Mouse (Mus musculus) lung, embryonic 14.5 days (tissue): ENCODE data around the gene Glb1. TPM values are rescaled to one million over a fixed set of nuclear protein-coding genes. Genes with fewer than 3 reads are reported as not detected.
"Not testable (repeated sequence)": the region's sequence is repeated elsewhere in the genome, so short reads cannot be mapped to it uniquely, and the experiment has no call there.

Experiments used
- ATAC-seq: fragments of 200-750 bp; cut with Nextera tagmentation; 2 replicates; pipeline ENCODE4 v1.8.0; 2017; ENCODE audit warnings: mild to moderate bottlenecking, moderate TSS enrichment, moderate library complexity; ENCODE audit not compliant: insufficient read depth
- DNase-seq: peaks from one replicate; pipeline ENCODE4 v3.0.0-alpha.2; 2015
- H3K27ac ChIP-seq: fragments of 300-500 bp; sonication (generic); 2 replicates; pipeline ENCODE4 v1.5.1; 2014; ENCODE audit warnings: low read depth, mild to moderate bottlenecking, moderate library complexity
- H3K27me3 ChIP-seq: fragments of 300-500 bp; sonication (generic); 2 replicates; pipeline ENCODE4 v1.6.1; 2014; ENCODE audit warnings: low read length, control low read depth; ENCODE audit not compliant: insufficient read depth
- H3K36me3 ChIP-seq: fragments of 300-500 bp; sonication (generic); 2 replicates; pipeline ENCODE4 v1.6.1; 2014; ENCODE audit warnings: control low read depth; ENCODE audit not compliant: insufficient read depth
- H3K4me1 ChIP-seq: fragments of 300-500 bp; sonication (generic); 2 replicates; pipeline ENCODE4 v1.6.1; 2014; ENCODE audit warnings: antibody characterized with exemption, control low read depth; ENCODE audit not compliant: insufficient read depth
- H3K4me2 ChIP-seq: fragments of 300-500 bp; sonication (generic); 2 replicates; pipeline ENCODE4 v1.6.1; 2014; ENCODE audit warnings: mild to moderate bottlenecking
- H3K4me3 ChIP-seq: fragments of 300-500 bp; sonication (generic); 2 replicates; pipeline ENCODE4 v1.5.1; 2014; ENCODE audit warnings: low read depth, low read length
- H3K9ac ChIP-seq: fragments of 300-500 bp; sonication (generic); 2 replicates; pipeline ENCODE4 v1.6.1; 2014
- H3K9me3 ChIP-seq: fragments of 300-500 bp; sonication (generic); 2 replicates; pipeline ENCODE4 v1.6.1; 2016; ENCODE audit warnings: low read depth, low read length, control low read depth
- CTCF ChIP-seq: IDR thresholded peaks from 2 replicates; pipeline ENCODE4 v1.5.1; 2016; ENCODE audit warnings: antibody characterized with exemption, low read depth
- WGBS: fragments of 180-500 bp; shearing (Covaris S2); extraction: QIAGEN DNeasy Blood & Tissue Kit; methylation state at CpG from one replicate; pipeline ENCODE4 v1.1.7; 2014; 5-methylcytosine and 5-hydroxymethylcytosine counted together
- polyA plus RNA-seq: library from polyadenylated mRNA; unstranded; fragments of >200 nt; fragmentation: Nextera tagmentation; extraction: Ambion mirVana; gene quantifications from 2 replicates; pipeline ENCODE4 v1.2.1, GENCODE M21; 2014

The Glb1 gene
- polyA plus RNA-seq, 1 experiment from 2014 or later: 41.9 TPM

- no peaks in the 10 kb centered on the region for H3K27me3 ChIP-seq
- H3K9me3 ChIP-seq: peaks cover 5% of the 10 kb centered on the region; the same call in 1 of the 2 replicates
- H3K4me1 ChIP-seq: no peaks in the 10 kb centered on the region
- WGBS: 88% methylated on average over 9 of the region's 9 CpGs
- H3K4me2 ChIP-seq: no peak overlapping the region
- ATAC-seq (no peak), DNase-seq (no peak)
- no peak overlapping the region for H3K27ac ChIP-seq
- no peak overlapping the region for H3K9ac ChIP-seq
- H3K4me3 ChIP-seq: no peak overlapping the region
- H3K36me3 ChIP-seq: peaks cover 13% of the 10 kb centered on the region
- TF ChIP-seq CTCF: no peak
Measured at GRCm38 (mm10) chr9:114507421-114507820, 106.5 kb downstream of the Glb1 start.

DNA sequence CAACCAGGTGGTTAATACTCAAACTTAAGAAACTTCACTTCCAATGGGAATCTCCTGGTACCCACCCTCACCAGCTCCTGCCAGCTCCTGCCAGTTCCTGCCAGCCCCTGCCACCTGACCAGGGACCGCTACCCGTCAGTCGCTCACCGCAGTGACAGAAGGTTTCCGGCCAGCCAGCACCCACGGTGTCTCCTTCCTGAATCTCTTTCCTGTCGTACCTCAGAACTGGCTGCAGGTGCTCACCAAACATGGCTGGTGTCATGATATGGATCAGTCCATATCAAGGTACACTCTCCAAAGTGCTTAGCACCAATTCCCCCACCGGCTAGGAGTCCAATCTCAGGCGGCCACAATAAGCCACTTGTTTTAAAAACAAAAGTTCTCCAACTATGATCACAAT, 108.9 kb downstream of the Glb1 start:
- H3K36me3 ChIP-seq: peaks cover 31% of the 10 kb centered on the region
- no peak overlapping the region for H3K27ac ChIP-seq
- DNase-seq: no peak
- no peak for TF ChIP-seq CTCF
- H3K9me3 ChIP-seq: peaks cover 25% of the 10 kb centered on the region
- no peak overlapping the region for H3K4me3 ChIP-seq
- H3K9ac ChIP-seq: no peak overlapping the region
- H3K27me3 ChIP-seq: no peaks in the 10 kb centered on the region
- no peak overlapping the region for H3K4me2 ChIP-seq
- H3K4me1 ChIP-seq: no peaks in the 10 kb centered on the region
- no peak for ATAC-seq
- 92% methylated on average over 9 of the region's 9 CpGs for WGBS

DNA sequence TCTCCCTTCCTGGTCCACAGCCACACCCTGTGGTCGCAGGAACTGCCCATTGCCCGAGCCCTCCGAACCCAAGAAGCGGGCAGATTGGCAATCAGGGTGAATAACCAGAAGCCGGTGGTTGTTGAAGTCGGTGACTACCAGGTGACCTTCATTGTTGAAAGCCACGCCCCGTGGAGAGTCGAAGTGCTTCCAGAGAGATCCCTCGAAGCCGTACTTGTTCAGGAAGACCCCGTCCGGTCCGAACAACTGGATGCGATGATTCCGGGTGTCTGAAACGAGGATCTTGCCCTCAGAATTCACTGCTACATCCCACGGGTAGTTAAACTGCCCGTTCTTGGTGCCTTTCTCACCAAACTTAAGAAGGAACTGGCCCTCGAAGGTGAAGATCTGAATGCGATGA, 112.0 kb downstream of the Glb1 start:
- TF ChIP-seq CTCF: no peak
- Histone ChIP-seq H3K4me2 (no peak overlapping the region), H3K9ac (no peak overlapping the region), H3K27ac (no peak overlapping the region), H3K4me3 (no peak overlapping the region), H3K27me3 (no peaks in the 10 kb centered on the region), H3K36me3 (peaks cover 31% of the 10 kb centered on the region), H3K9me3 (peaks cover 25% of the 10 kb centered on the region), H3K4me1 (no peaks in the 10 kb centered on the region)
- 98% methylated on average over 21 of the region's 21 CpGs for WGBS
- ATAC-seq (no peak), DNase-seq (no peak)

- Histone ChIP-seq H3K9ac (no peak within 1 kb of the TSS), H3K36me3 (peaks cover 29% of the 10 kb centered on the region), H3K27ac (no peak within 1 kb of the TSS), H3K4me2 (no peak within 1 kb of the TSS), H3K4me3 (no peak within 1 kb of the TSS), H3K27me3 (no peaks in the 10 kb centered on the region), H3K9me3 (peaks cover 25% of the 10 kb centered on the region), H3K4me1 (no peaks in the 10 kb centered on the region)
- WGBS: 77% methylated on average over 11 of the region's 11 CpGs
- DNase-seq (no peak), ATAC-seq (no peak)
- TF ChIP-seq CTCF: no peak
Measured at GRCm38 (mm10) chr9:114515364-114515763, 114.5 kb downstream of the Glb1 start, which contains the start of gene C130032M10Rik. TSS of gene C130032M10Rik (plus strand) at chr9:114515697.

GRCm38 (mm10) chr9:114517924-114518497, 117.1 kb downstream of the Glb1 start:
- H3K4me3 ChIP-seq: no peak overlapping the region
- H3K27me3 ChIP-seq: no peaks in the 10 kb centered on the region
- no peak overlapping the region for H3K9ac ChIP-seq
- H3K9me3 ChIP-seq: peaks cover 15% of the 10 kb centered on the region
- DNase-seq (no peak), ATAC-seq (no peak)
- H3K27ac ChIP-seq: no peak overlapping the region
- peaks cover 12% of the 10 kb centered on the region for H3K36me3 ChIP-seq
- WGBS: 76% methylated on average over 13 of the region's 13 CpGs
- no peaks in the 10 kb centered on the region for H3K4me1 ChIP-seq
- no peak overlapping the region for H3K4me2 ChIP-seq
- no peak for TF ChIP-seq CTCF

DNA sequence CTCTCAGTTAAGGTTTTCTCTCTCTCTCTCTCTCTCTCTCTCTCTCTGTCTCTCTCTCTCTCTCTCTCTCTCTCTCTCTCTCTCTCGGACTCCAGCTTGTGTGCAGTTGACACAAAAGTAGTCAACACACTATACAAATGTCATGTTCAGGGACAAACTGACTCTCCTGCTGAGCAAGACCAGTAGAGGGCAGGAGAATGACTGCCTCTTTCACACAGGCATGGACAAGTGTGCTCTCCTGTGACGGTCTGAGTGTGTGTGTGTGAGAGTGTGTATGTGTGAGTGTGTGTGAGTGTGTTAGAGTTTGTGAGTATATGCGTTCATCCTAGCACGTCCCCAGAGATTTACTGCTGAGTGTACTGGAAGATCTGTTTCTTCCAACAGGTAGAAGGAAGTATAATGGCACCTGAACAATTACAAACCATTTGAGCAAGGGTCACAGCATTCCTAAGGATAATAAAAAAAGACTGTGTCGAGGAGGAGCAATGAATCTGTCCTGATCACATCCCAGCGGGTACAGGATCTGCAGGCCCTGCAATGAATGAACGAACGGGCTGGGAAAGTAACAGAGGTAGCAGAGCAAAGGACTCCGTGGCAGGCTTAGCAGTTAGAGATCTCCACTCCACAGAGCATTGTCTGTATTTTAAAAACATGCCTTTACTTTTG, 118.1 kb downstream of the Glb1 start:
- Histone ChIP-seq H3K27me3 (no peaks in the 10 kb centered on the region), H3K4me2 (no peak overlapping the region), H3K4me1 (no peaks in the 10 kb centered on the region), H3K27ac (no peak overlapping the region), H3K4me3 (no peak overlapping the region), H3K36me3 (peaks cover 2% of the 10 kb centered on the region), H3K9me3 (peaks cover 5% of the 10 kb centered on the region), H3K9ac (no peak overlapping the region)
- WGBS: 66% methylated on average over 9 of the region's 9 CpGs
- ATAC-seq (no peak), DNase-seq (no peak)
- peak; percentile 44 for TF ChIP-seq CTCF

DNA sequence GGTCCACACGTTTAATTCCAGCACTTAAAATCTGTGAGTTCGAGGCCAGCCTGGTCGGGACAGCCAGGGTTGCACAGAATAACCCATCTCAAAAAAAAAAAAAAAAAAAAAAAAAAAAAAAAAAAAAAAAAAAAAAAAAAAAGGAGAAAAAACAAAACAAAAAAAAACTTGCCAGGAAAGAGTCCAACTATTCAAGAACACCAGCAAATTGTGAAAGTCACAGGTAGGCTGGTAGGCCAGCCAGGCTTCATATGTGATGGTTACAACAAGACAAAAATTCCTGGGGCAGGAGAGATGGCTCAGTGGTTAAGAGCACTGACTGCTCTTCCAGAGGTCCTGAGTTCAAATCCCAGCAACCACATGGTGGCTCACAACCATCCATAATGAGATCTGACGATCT, 119.7 kb downstream of the Glb1 start:
- WGBS: 56% methylated on average over 4 of the region's 4 CpGs
- H3K9me3 ChIP-seq, ATAC-seq, H3K4me3 ChIP-seq, H3K9ac ChIP-seq, H3K27me3 ChIP-seq, H3K4me1 ChIP-seq, DNase-seq, H3K4me2 ChIP-seq, H3K36me3 ChIP-seq, H3K27ac ChIP-seq: not testable (repeated sequence)
